Mouse (Mus musculus) liver, postnatal 0 days (tissue): ENCODE data around the gene Gm20388.

Source experiments
- CTCF ChIP-seq: sonication (generic); IDR thresholded peaks from 2 replicates; pipeline ENCODE4 v1.5.1; 2016; ENCODE audit warnings: antibody characterized with exemption, low read depth
- EP300 ChIP-seq: IDR thresholded peaks from 2 replicates; pipeline ENCODE4 v1.6.1; 2016; ENCODE audit warnings: antibody characterized with exemption, low read depth, mild to moderate bottlenecking

GRCm38 (mm10) chr8:122442781-122443180 is 2532.1 kb downstream of the Gm20388 start:
- no peak for TF ChIP-seq EP300
- no peak for TF ChIP-seq CTCF
